Mouse (Mus musculus) intestine, postnatal 0 days (tissue): ENCODE data around the gene Ephb1. TPM values are rescaled to one million over a fixed set of nuclear protein-coding genes. Genes with fewer than 3 reads are reported as not detected.

Source experiments
- ATAC-seq: fragments of 200-750 bp; cut with Nextera tagmentation; 2 replicates; pipeline ENCODE4 v1.8.0; 2017; ENCODE audit warnings: mild to moderate bottlenecking, moderate TSS enrichment, moderate library complexity
- H3K27ac ChIP-seq: fragments of 300-500 bp; sonication (generic); 2 replicates; pipeline ENCODE4 v1.5.1; 2014; ENCODE audit warnings: mild to moderate bottlenecking, low read depth, low read length, moderate library complexity
- H3K27me3 ChIP-seq: fragments of 300-500 bp; sonication (generic); replicated peaks from 2 replicates; pipeline ENCODE4 v1.6.1; 2014; ENCODE audit warnings: low read length, mixed read lengths; ENCODE audit not compliant: control insufficient read depth, insufficient read depth
- H3K36me3 ChIP-seq: fragments of 300-500 bp; sonication (generic); 2 replicates; pipeline ENCODE4 v1.6.1; 2014; ENCODE audit warnings: mild to moderate bottlenecking, moderate library complexity; ENCODE audit not compliant: control insufficient read depth, insufficient read depth
- H3K4me1 ChIP-seq: fragments of 300-500 bp; sonication (generic); replicated peaks from 2 replicates; pipeline ENCODE4 v1.6.1; 2014; ENCODE audit warnings: antibody characterized with exemption, low read length, mixed read lengths; ENCODE audit not compliant: control insufficient read depth, insufficient read depth
- H3K4me2 ChIP-seq: fragments of 300-500 bp; sonication (generic); replicated peaks from 2 replicates; pipeline ENCODE4 v1.6.1; 2014; ENCODE audit warnings: low read depth, mild to moderate bottlenecking, moderate library complexity
- H3K4me3 ChIP-seq: fragments of 300-500 bp; sonication (generic); 2 replicates; pipeline ENCODE4 v1.5.1; 2014; ENCODE audit warnings: low read depth, low read length
- H3K9ac ChIP-seq: fragments of 300-500 bp; sonication (generic); 2 replicates; pipeline ENCODE4 v1.6.1; 2014; ENCODE audit warnings: mild to moderate bottlenecking, low read depth, low read length
- H3K9me3 ChIP-seq: fragments of 300-500 bp; sonication (generic); 2 replicates; pipeline ENCODE4 v1.6.1; 2016; ENCODE audit warnings: mixed run types; ENCODE audit not compliant: control insufficient read depth
- CTCF ChIP-seq: sonication (generic); IDR thresholded peaks from 2 replicates; pipeline ENCODE4 v1.5.1; 2016; ENCODE audit warnings: low read depth, mild to moderate bottlenecking, control low read depth, antibody characterized with exemption, moderate library complexity
- whole genome bisulfite sequencing: fragments of 180-500 bp; shearing (Covaris S2); extraction: QIAGEN DNeasy Blood & Tissue Kit; methylation state at CpG from one replicate; pipeline ENCODE4 v1.1.7; 2014; 5-methylcytosine and 5-hydroxymethylcytosine counted together
- polyA plus RNA-seq: library from polyadenylated mRNA; unstranded; fragments of >200 nt; fragmentation: Nextera tagmentation; extraction: Ambion mirVana; gene quantifications from 2 replicates; pipeline ENCODE4 v1.2.1, GENCODE M21; 2015

The Ephb1 gene
- polyA plus RNA-seq, 1 experiment from 2014 or later = 1.3 TPM

- Histone ChIP-seq H3K4me3 (no peak overlapping the region), H3K9ac (no peak overlapping the region), H3K4me1 (no peaks in the 10 kb centered on the region), H3K9me3 (no peaks in the 10 kb centered on the region), H3K4me2 (no peak overlapping the region), H3K27ac (no peak overlapping the region), H3K27me3 (no peaks in the 10 kb centered on the region), H3K36me3 (no peaks in the 10 kb centered on the region)
- 43% methylated on average over 10 of the region's 10 CpGs for WGBS
- TF ChIP-seq CTCF = no peak
- no peak for ATAC-seq
Measured at GRCm38 (mm10) chr9:101995423-101996156, 358.9 kb downstream of the Ephb1 start.

- Histone ChIP-seq H3K36me3 (no peaks in the 10 kb centered on the region), H3K9ac (no peak overlapping the region), H3K4me3 (no peak overlapping the region), H3K4me2 (no peak overlapping the region), H3K9me3 (no peaks in the 10 kb centered on the region), H3K27me3 (no peaks in the 10 kb centered on the region), H3K4me1 (no peaks in the 10 kb centered on the region), H3K27ac (no peak overlapping the region)
- 82% methylated on average over 2 of the region's 2 CpGs for WGBS
- no peak for TF ChIP-seq CTCF
- ATAC-seq = no peak
Measured at GRCm38 (mm10) chr9:101994086-101994485, 360.4 kb downstream of the Ephb1 start.

GRCm38 (mm10) chr9:101990836-101991235, 363.7 kb downstream of the Ephb1 start:
- 77% methylated on average over 12 of the region's 12 CpGs for WGBS

GRCm38 (mm10) chr9:101990032-101990431, 364.5 kb downstream of the Ephb1 start:
- Histone ChIP-seq H3K9me3 (no peaks in the 10 kb centered on the region), H3K27me3 (no peaks in the 10 kb centered on the region), H3K4me2 (no peak overlapping the region), H3K9ac (no peak overlapping the region), H3K4me3 (no peak overlapping the region), H3K27ac (no peak overlapping the region), H3K4me1 (no peaks in the 10 kb centered on the region), H3K36me3 (no peaks in the 10 kb centered on the region)
- WGBS = 70% methylated on average over 6 of the region's 6 CpGs
- TF ChIP-seq CTCF = no peak
- ATAC-seq = no peak

More at GRCm38 (mm10) chr9:101990836-101991235, 363.7 kb downstream of the Ephb1 start:
- Histone ChIP-seq H3K4me3 (no peak overlapping the region), H3K27me3 (no peaks in the 10 kb centered on the region), H3K9ac (no peak overlapping the region), H3K36me3 (no peaks in the 10 kb centered on the region), H3K27ac (no peak overlapping the region), H3K4me2 (no peak overlapping the region), H3K9me3 (no peaks in the 10 kb centered on the region), H3K4me1 (no peaks in the 10 kb centered on the region)
- ATAC-seq = no peak
- TF ChIP-seq CTCF = no peak

GRCm38 (mm10) chr9:101986910-101987309, 367.6 kb downstream of the Ephb1 start:
- H3K9ac ChIP-seq = no peak overlapping the region
- no peak overlapping the region for H3K4me3 ChIP-seq
- ATAC-seq = no peak
- H3K4me2 ChIP-seq = no peak overlapping the region
- H3K4me1 ChIP-seq = no peaks in the 10 kb centered on the region
- H3K27me3 ChIP-seq = no peaks in the 10 kb centered on the region
- H3K27ac ChIP-seq = no peak overlapping the region
- H3K36me3 ChIP-seq = no peaks in the 10 kb centered on the region
- no peaks in the 10 kb centered on the region for H3K9me3 ChIP-seq
- WGBS = 80% methylated on average over 2 of the region's 2 CpGs
- TF ChIP-seq CTCF = no peak

- ATAC-seq = no peak
- TF ChIP-seq CTCF = no peak
- no peaks in the 10 kb centered on the region for H3K27me3 ChIP-seq
- H3K4me2 ChIP-seq = no peak overlapping the region
- no peaks in the 10 kb centered on the region for H3K4me1 ChIP-seq
- no peak overlapping the region for H3K9ac ChIP-seq
- 77% methylated on average over 7 of the region's 7 CpGs for WGBS
- H3K36me3 ChIP-seq = no peaks in the 10 kb centered on the region
- H3K4me3 ChIP-seq = no peak overlapping the region
- H3K9me3 ChIP-seq = no peaks in the 10 kb centered on the region
- no peak overlapping the region for H3K27ac ChIP-seq
Measured at GRCm38 (mm10) chr9:101982378-101982777, 372.1 kb downstream of the Ephb1 start.
